Mouse (Mus musculus) Muller cell, postnatal 12 days (primary cell): ENCODE measurements at regions not wholly inside any gene's neighbourhood (a gene's known extent, or its start where the extent isn't known, plus 50 kb on each side); places are given as distances from the start of the nearest gene placed in this dataset.
A peak's percentile ranks its signal among the peaks of the same experiment; 100 is the strongest.

Experiments
- DNase-seq: peaks from one replicate; pipeline ENCODE4 v3.0.0-alpha.2; 2015; ENCODE audit errors: inconsistent ontology term

DNA sequence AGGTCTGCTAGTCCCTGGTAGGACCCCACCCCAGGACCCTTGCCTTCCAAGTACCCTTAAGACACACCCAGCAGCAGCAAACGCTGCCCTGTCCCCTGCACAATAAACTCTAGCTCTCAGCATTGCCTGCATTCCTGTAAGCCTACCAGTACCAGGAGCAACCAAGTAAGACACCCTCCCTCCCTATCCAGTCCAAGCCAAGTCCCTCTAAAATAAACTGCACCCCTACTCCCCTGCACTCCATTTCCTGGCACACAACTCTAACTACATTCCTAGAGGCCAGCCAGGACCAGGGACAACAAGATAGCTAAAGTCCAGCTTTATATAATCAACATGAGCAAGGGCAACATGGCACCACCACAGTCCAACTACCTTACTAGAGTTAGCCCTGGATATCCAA, 103.5 kb downstream of the Ids start:
- DNase-seq, result no peak

GRCm38 (mm10) chrX:70216011-70216410, 148.9 kb downstream of the Ids start:
- DNase-seq, result peak; percentile 34

DNA sequence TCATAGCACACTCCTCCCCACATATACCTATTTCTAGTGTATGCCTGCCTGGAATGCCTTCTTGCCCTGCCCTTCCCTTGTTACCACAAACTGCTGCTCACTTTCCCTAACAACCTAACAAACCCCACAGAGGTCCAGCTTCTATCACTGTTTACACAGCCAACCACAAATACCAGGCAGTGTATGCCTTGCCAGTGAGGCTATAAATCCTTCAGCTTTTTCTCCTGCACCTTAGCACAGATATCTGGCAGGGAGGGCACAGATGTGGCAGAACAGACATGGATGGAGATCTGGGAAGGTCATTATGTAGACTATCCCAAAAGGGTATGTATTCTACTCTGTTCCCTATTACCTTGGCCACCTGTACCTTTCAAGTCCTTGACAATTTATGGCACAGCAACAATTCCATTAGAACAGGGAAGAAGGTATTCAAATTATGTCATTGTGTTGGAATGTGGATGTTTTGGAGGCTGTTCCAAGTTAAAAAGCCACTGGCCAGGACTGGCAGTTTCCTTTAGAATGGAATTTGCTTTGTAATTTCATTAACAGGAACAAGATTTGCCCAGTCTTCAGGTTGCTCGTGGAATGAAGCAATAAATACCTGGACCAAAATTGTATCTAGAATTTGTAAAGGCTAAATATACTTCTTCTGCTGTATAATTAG, 180.3 kb downstream of the Ids start:
- peak; percentile 57 for DNase-seq

GRCm38 (mm10) chrX:70169737-70170136, 195.1 kb downstream of the Ids start:
- DNase-seq, result no peak

DNA sequence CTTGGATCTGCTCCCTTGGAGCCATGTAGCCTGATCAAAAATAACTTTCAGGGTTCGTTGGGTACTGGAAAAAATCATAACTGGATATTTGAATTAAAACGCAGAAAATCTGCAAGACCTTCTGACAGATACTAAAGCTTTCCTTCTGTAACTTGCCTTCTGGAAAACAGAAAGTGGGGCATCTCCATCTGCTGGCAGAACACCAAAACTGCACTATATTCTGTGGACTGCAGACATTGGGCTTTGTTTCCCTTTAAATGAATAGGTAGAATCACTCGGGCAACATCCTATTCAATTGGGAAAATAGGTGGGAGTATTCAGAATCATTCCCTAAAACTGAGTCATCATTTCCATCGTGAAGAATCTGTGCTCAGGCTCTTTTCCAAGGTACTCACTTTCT, 203.9 kb downstream of the Ids start:
- peak; percentile 59 for DNase-seq
